Mouse (Mus musculus): ENCODE measurements around the gene Chmp1a.

The Chmp1a gene

DNA sequence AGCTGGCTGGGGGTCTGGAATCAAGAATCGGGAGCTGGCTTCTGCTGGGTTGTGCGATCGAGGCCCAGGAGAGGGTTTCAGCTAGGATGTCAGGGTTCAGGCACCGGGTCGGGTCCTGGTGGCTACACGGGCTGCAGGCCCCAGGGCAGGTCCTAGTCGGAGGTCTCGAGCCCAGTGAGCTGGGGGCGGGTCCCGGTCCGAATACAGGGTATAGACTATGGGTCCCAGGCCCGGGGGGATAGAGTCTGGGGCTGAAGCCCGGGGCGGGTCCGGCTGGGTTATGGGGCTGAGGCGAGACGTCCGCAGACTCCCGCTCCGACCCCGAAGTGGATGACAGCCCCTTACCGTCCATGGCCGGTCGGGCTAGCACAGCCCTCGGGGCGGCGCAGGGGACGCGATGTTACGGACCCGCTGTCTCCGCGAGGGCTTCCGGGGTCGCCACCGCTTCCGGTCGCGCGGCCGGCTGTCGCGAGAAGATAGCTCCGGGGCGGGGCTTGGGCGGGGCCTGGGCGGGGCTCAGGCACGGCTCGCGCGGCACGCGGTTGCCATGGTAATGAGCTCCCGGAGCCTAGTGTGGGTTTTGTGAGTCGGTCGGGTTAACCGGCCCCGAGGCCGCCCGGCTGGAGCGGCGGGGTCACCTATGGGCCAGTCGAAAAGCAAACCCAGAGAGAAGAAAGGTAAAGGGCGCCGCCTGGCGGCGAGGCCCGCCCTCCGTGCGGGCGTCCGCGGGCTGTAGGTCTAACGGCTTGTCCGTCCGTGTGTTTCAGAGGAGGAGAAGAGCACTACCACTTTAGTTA, at the start of gene Chmp1a, which contains the start of gene Spata33:
Gene Chmp1a, minus strand, starts transcription at position 443 of the 797 bp plus-strand sequence.
Gene Spata33, plus strand, starts transcription at position 512 of the 797 bp plus-strand sequence.
- WGBS, result under 1% methylated on average over 76 of the region's 76 CpGs

DNA sequence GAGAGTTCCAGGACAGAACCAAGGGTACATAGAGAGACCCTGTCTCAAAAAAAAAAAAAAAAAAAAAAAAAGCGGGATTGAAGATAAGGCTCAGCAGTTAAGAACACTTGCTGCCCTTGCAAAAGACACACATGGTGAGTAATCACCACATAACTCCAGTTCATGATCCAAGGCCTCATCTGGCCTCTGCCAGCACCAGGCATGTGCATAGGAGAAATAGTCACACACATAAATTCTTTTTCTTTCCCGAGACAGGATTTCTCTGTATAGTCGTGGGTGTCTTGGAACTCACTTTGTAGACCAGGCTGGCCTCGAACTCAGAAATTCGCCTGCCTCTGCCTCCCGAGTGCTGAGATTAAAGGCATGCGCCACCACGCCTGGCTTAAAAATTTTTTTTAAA, 45.0 kb upstream of the Chmp1a start:
- 83% methylated on average over 7 of the region's 8 CpGs for WGBS

DNA sequence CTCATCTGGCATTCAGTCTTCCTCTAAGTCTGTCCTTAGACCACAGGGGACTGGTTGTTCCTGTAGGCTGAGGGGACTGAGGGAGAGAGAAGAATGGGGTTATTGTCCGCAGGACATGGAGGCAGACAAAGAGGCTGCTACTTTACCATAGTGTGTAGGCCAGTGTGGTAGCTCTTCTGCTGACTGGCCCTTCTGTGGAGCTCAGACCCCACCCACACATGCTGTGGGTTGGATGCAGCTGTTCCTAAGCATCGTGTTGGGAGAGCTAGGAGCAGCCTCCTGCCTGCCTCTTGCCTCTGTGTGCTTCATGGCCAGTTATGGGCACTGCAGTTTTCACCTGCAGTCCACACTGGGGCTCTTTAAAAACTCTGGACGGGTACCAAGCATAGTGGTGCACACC, 44.6 kb upstream of the Chmp1a start:
- 46% methylated on average over 3 of the region's 3 CpGs for WGBS

- 52% methylated on average over 6 of the region's 6 CpGs for WGBS
These were observed 42.6 kb upstream of the Chmp1a start for GRCm38 (mm10) chr8:123255170-123255569.

DNA sequence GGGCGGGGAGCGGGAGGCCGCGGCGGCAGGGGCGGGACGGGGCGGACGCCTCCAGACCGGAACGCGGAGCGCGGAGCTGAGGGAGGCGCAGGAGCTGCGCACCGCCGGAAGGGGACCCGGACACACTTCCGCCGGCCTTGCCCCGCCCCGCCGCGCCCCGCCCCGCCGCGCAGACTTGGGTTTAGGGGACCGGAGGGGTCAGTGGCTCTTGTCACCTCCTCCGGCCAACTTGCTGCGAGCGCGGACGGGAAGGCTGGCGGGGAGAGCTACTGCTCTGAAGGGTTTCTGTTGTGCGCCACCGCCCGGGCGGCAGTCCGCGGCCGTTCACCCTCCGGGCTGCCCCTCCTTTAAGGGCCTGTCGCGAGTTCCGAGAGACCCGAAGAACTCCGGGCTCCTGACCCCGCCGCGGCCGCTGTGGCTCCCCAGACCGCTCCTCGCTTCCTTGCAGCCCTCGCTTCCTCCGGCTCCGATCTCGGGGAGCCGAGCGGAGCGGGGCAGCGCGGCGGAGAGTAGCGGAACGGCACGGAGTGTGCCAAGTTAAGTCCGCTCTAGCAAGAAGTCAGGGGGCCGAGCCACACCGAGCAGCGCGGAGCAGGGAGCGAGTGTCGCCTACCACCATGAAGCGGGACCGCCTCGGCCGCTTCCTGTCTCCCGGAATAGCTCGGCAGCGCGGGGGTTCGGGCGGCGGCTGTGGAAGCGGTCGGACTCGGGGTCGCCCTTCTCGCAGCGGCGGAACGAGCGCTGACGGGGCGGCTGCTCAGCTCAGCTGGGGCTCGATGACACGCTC, 41.7 kb upstream of the Chmp1a start, which contains the start of the genes Zfp276 and Vps9d1:
Gene Zfp276, plus strand, starts transcription at position 97 of the 787 bp plus-strand sequence.
Gene Vps9d1, minus strand, starts transcription at position 250 of the 787 bp plus-strand sequence.
- under 1% methylated on average over 96 of the region's 99 CpGs for WGBS

DNA sequence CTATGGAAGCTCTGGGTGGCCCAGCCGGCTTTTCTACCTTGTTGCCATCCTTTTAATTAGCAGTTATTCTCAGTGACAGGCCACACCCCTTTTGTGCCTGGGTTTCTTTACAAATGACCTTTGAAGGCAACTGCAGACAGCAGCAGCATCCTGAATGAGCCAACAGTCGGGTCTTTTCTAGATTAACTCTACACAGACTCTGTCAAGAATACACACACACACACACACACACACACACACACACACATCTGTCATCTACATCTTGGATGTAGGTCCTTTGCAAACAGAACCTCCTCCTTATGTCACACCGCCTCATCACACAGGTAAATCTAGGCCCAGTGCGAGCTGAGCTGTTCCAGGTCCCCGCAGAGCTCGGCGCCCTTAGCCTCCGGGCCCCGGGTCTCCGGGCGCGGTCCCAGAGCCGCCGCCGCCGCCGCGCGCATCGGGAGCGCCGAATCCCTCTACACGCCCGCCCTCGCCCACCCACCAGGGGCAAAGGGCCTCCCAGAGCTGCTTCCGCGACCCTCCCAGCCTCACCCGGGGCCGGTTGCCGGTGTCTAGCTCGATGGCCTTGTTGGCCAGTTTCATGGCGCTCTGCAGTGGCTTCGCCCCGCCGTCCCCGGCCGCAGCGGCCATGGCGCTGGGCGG, 41.0 kb upstream of the Chmp1a start:
- under 1% methylated on average over 40 of the region's 40 CpGs for WGBS

DNA sequence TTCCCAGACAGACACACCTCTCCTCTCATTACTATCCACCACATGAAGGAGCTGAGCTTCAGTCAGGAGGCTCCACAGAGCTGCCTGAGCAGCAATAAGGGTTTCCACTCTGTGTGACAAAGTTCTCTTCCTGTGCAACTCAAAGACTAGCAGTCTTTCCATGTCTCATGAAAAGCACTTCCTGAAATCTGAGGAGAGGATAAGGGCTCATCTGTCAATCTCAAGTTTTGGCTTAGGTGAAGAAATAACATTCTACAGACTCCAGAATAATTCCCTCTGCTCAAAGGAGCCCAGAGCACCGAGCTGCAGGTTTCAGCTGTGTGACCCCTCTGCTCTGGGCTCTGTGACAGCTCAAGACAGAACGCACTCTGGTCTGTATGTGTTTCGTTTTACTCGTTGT, 40.4 kb upstream of the Chmp1a start:
- WGBS, result 27% methylated on average over 4 of the region's 4 CpGs

DNA sequence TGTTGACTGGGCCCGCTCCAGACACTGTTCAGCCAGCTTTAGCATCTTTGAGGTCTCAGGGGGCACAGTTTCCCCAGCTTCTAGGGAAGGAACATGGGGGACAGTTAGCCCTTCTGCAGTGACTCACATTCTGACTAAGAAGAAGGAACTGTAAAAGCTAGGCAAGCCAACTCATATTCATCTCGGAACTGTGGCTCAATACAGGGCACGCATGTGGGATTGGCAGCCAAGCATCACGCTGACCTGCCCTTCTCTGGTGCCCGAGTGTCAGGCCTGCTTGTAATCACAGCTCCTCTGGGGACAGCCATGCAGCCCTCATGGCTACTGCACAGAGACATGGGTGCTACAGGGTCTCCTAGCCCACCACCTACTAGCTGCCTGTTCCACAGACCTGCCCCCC, 38.4 kb upstream of the Chmp1a start:
- WGBS, result 86% methylated on average over 5 of the region's 5 CpGs

DNA sequence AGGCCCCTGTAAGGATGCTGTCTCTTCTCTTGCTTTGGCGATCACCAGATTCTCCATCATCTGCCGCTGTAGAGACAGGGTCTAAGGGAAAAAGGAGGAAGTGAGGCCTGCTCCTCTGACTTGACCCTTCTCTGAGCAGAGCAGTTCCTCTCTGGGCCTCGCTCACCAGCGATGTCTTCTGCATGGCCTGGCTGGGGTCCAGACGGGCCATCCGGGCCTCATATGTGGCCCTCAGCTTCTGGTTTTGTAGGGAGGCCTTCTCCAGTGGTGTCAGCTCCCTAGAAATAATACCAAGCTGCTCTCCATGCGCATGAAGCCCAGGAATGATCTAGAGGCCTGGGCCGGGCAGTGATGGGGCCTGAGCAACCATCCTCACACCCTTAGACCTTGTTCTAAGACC, 36.0 kb upstream of the Chmp1a start:
- WGBS, result 88% methylated on average over 8 of the region's 8 CpGs

DNA sequence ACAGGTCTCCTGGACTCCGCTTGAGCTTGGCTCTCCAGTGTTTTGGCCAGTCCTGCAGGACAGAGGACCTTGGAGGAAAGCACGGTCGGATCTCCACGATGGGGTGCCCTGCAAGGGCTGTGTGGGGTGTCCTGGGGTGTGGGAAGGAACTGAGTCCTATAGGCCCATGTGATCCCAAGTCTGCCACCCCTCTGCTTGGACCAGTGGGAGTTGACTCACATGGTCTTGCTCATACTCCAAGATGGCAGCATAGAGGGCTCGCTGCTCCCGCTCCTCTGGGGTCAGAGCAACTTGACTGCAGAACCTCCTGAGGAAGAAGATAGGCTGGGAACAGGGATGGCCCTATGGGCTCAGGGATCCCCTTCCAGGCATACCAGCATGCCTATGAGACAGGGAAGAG, 35.2 kb upstream of the Chmp1a start:
- 95% methylated on average over 6 of the region's 6 CpGs for WGBS

DNA sequence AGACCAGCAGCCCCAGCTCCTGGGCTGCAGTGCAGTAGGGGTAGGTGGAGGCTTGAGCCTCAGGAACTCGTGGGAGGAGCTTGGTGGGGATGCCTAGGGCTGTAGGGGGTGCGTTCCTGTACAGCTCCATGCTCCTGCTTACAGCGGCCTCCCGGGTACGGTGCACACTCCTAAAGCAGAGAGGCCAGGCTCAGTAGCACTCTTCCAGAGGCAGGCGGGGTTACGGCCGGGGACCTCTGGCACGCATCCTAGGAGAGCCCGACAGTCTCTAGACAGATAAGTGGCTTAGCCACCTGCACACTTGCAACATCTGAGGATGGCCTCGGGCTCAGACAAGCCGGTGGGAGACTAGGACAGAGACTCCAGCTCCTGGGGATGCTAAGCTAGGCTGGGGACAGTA, 33.0 kb upstream of the Chmp1a start:
- 82% methylated on average over 12 of the region's 12 CpGs for WGBS

DNA sequence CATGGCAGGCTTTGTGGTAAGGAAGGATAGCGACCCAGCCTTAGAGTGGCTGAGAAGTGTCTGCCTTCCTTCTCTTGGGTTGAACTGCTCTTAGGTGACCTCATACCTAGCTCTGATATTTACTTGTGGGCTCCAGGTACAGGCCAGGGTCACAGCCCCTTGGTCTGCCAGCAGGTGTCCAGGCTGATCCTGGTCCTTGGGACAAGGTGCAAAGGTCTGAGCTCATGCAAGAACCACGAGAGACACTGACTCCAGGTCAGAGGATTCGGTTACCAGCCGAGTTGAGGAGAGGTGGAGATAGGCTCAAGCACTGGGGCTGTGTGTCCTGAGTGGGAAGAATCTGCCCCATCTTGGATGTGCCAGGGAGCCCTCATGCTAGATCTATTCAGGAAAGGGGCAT, 31.8 kb upstream of the Chmp1a start:
- WGBS, result 95% methylated on average over 4 of the region's 4 CpGs

DNA sequence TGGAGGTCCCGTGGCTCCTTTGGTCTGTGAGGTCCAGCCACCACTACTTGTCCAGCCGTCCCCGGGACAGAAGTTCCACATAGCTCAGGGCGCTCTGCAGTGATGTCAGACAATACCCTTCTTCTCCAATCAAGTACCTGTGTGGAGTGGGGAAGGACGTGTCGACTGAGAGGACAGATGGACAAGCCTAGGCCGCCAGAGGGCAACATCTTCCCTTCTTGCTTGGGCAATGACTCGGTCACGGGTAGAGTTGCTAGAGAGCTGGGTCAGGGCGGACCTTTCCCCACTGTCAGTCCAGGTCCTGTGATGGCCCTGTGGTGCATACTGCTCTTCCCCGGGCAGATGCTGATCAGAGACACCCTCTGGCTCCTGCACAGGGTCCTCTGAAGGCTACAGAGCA, 30.5 kb upstream of the Chmp1a start:
- WGBS, result 70% methylated on average over 11 of the region's 11 CpGs

GRCm38 (mm10) chr8:123242107-123242923, 29.8 kb upstream of the Chmp1a start:
- 82% methylated on average over 7 of the region's 7 CpGs for WGBS

DNA sequence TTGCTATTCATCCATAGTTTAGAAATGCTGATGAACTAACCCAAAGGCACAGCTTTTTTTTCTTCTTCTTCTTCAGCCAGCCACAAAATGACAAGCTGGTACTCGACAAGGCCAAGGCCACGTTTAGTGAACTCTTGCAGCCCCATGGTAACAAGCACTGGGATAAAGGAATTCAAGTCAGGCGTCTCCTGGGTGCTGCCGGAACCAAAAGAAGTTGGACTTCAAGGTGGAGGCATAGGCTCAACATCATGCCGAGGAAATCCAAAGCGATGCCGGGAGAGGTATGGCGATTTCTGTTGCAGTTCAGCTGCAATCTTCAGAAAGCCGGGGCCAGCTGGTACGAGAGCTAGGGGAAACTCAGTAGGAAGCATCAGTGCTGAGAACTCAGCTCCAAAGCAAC, 26.8 kb upstream of the Chmp1a start:
- 64% methylated on average over 10 of the region's 10 CpGs for WGBS

- under 1% methylated on average over 57 of the region's 57 CpGs for WGBS
These were observed 23.2 kb upstream of the Chmp1a start, which contains the start of gene Spata2l for GRCm38 (mm10) chr8:123235520-123236497. Gene Spata2l (minus strand): TSS chr8:123236233.

- 12% methylated on average over 13 of the region's 13 CpGs for WGBS
These were observed 22.5 kb upstream of the Chmp1a start for GRCm38 (mm10) chr8:123234918-123235519.

GRCm38 (mm10) chr8:123233760-123234159, 21.2 kb upstream of the Chmp1a start:
- WGBS, result 51% methylated on average over 11 of the region's 11 CpGs

GRCm38 (mm10) chr8:123233300-123233699, 20.7 kb upstream of the Chmp1a start:
- WGBS, result 22% methylated on average over 13 of the region's 13 CpGs

GRCm38 (mm10) chr8:123232553-123232952, 20.0 kb upstream of the Chmp1a start:
- WGBS, result 24% methylated on average over 7 of the region's 7 CpGs

Data from cerebral cortex, adult 2 months (tissue).